Mouse (Mus musculus) embryonic facial prominence, embryonic 13.5 days (tissue): ENCODE measurements around the gene Stra8. TPM values are rescaled to one million over a fixed set of nuclear protein-coding genes. Genes with fewer than 3 reads are reported as not detected.

Experiments used
- ATAC-seq: fragments of 200-750 bp; cut with Nextera tagmentation; 2 replicates; pipeline ENCODE4 v1.8.0; 2017; ENCODE audit warnings: low read depth; ENCODE audit not compliant: insufficient number of reproducible peaks, insufficient read depth, low FRiP score, low TSS enrichment
- H3K27ac ChIP-seq: fragments of 300-500 bp; sonication (generic); 2 replicates; pipeline ENCODE4 v1.5.1; 2015; ENCODE audit warnings: moderate library complexity, mild to moderate bottlenecking, inconsistent platforms
- H3K27me3 ChIP-seq: fragments of 300-500 bp; sonication (generic); 2 replicates; pipeline ENCODE4 v1.6.1; 2015; ENCODE audit warnings: mild to moderate bottlenecking, inconsistent platforms
- H3K36me3 ChIP-seq: fragments of 300-500 bp; sonication (generic); 2 replicates; pipeline ENCODE4 v1.6.1; 2015; ENCODE audit warnings: mild to moderate bottlenecking, inconsistent platforms
- H3K4me1 ChIP-seq: fragments of 300-500 bp; sonication (generic); 2 replicates; pipeline ENCODE4 v1.6.1; 2015; ENCODE audit warnings: inconsistent platforms
- H3K4me2 ChIP-seq: fragments of 300-500 bp; sonication (generic); 2 replicates; pipeline ENCODE4 v1.6.1; 2015; ENCODE audit warnings: moderate library complexity, mild to moderate bottlenecking, inconsistent platforms
- H3K4me3 ChIP-seq: fragments of 300-500 bp; sonication (generic); 2 replicates; pipeline ENCODE4 v1.5.1; 2015; ENCODE audit warnings: mild to moderate bottlenecking, inconsistent platforms
- H3K9ac ChIP-seq: fragments of 300-500 bp; sonication (generic); 2 replicates; pipeline ENCODE4 v1.6.1; 2015; ENCODE audit warnings: mild to moderate bottlenecking, inconsistent platforms
- H3K9me3 ChIP-seq: fragments of 300-500 bp; sonication (generic); 2 replicates; pipeline ENCODE4 v1.6.1; 2016; ENCODE audit warnings: inconsistent platforms
- WGBS: fragments of 180-500 bp; shearing (Covaris S2); methylation state at CpG from one replicate; pipeline ENCODE4 v1.1.7; 2015; ENCODE audit warnings: mixed read lengths; 5-methylcytosine and 5-hydroxymethylcytosine counted together
- polyA plus RNA-seq: library from polyadenylated mRNA; unstranded; fragments of >200 nt; fragmentation: Nextera tagmentation; extraction: Ambion mirVana; gene quantifications from 2 replicates; pipeline ENCODE4 v1.2.1, GENCODE M21; 2015

Gene Stra8
- polyA plus RNA-seq, 1 experiment from 2014 or later, result not detected

DNA sequence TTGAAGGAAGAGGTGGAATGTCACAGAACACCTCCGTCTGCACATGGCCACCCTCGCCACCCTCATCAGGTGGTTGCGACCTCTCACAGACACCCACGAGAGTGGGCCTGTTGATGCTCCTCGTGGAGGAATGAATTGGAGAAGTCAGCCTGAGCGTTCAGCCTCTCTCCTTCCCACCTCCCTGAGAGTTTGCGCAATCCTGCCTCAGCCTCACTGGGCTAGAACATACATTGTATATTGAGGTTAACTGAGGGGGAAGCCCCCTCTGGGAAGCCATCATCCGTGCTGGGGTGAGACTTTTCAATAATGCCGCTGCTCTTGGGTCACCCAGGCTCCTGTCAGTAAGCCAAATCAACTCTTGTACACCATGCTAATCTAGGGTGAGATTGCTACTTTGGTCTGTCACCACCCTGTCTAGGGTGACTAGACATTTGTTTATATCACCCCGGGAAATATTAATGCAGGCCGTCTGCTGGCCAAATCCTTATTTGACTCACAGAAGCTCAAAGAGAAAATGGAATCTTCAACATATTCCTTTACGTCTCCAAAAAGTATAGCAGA, 67.2 kb downstream of the Stra8 start:
- H3K36me3 ChIP-seq, result no peaks in the 10 kb centered on the region
- ATAC-seq, result no peak

DNA sequence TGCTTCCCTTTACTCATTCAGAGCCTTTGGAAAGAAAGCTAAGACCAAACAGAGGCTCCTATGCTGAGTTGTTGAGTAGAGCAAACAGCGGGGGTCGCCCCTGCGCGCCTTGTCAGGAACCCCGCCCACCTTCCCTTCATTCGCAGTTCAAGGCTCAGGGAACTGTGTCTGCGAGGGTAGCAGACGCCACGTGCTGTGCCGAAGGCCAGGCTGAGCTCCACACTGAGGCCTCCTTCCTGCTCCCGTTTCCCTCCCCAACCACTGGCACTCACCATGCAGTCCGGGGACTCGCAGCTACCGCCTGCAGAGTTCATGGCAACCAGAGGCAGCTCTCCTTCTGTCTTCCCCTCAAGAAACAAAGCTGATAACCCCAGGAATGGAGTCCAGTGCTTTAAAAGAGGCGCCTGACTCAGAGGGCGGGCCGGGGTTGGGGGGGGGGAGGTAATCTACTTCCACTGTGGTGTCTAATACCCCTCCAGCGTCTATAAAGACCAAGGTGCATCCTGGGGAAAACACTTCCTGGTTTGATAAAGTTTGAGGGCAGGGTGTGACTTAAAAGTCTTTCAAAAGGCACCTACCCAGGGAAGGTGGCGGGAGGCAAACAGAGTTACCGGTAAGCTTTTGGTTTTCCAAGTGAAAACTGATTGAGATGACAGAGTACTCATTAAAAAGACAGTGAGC, 68.3 kb downstream of the Stra8 start, which contains the start of gene Slc23a4:
TSS of gene Slc23a4 (minus strand) at position 324 of the 681 bp plus-strand sequence.
- Histone ChIP-seq H3K4me1 (peaks cover 20% of the 10 kb centered on the region), H3K9me3 (no peaks in the 10 kb centered on the region), H3K27me3 (no peaks in the 10 kb centered on the region; the same call in 1 of the 2 replicates), H3K36me3 (no peaks in the 10 kb centered on the region), H3K4me2 (peak within 1 kb of the TSS; percentile 37), H3K27ac (no peak within 1 kb of the TSS), H3K4me3 (no peak within 1 kb of the TSS), H3K9ac (no peak within 1 kb of the TSS)
- 14% methylated on average over 20 of the region's 20 CpGs for WGBS
- no peak for ATAC-seq

More for the DNA sequence above, 67.2 kb downstream of the Stra8 start:
- Histone ChIP-seq H3K4me3 (no peak overlapping the region), H3K4me2 (no peak overlapping the region), H3K9ac (no peak overlapping the region), H3K9me3 (no peaks in the 10 kb centered on the region), H3K4me1 (peaks cover 20% of the 10 kb centered on the region), H3K27me3 (no peaks in the 10 kb centered on the region; the same call in 1 of the 2 replicates), H3K27ac (no peak overlapping the region)
- WGBS, result 87% methylated on average over 12 of the region's 12 CpGs

Other genes starting within 250 kb of the Stra8 start
- gene Agbl3, start 139.7 kb upstream of the Stra8 start, polyA plus RNA-seq, result 9.3 and 11.4 TPM in 2 replicates
- gene Tmem140, start 57.0 kb upstream of the Stra8 start, polyA plus RNA-seq, result 1.8 and 2.0 TPM in 2 replicates
- gene Cyren, start 42.1 kb upstream of the Stra8 start, polyA plus RNA-seq, result 19.0 and 20.4 TPM in 2 replicates
- 11.9 and 13.6 TPM in 2 replicates for gene Wdr91, start 9.3 kb upstream of the Stra8 start, polyA plus RNA-seq
- 0.38 and 0.63 TPM in 2 replicates for gene Slc23a4, start 68.2 kb downstream of the Stra8 start, polyA plus RNA-seq
- gene Cnot4, start 213.6 kb downstream of the Stra8 start, polyA plus RNA-seq, result 35.9 and 37.4 TPM in 2 replicates